Mouse (Mus musculus) ES-E14 (cell line): ENCODE measurements around the gene Myocd.

Experiments used
- CHD2 ChIP-seq: IDR thresholded peaks from 2 replicates; pipeline ENCODE4 v1.6.1; 2014; ENCODE audit warnings: mild to moderate bottlenecking, low read depth, low read length, inconsistent platforms
- MAFK ChIP-seq: IDR thresholded peaks from 2 replicates; pipeline ENCODE4 v1.6.1; 2014; ENCODE audit warnings: mild to moderate bottlenecking, low read depth, low read length, inconsistent platforms; ENCODE audit not compliant: insufficient read depth
- ZC3H11A ChIP-seq: IDR thresholded peaks from 2 replicates; pipeline ENCODE4 v1.6.1; 2012; ENCODE audit warnings: low read depth, mild to moderate bottlenecking, inconsistent platforms, low read length, borderline replicate concordance
- ZNF384 ChIP-seq: IDR thresholded peaks from 2 replicates; pipeline ENCODE4 v1.6.1; 2012; ENCODE audit warnings: low read depth, low read length, inconsistent platforms

- TF ChIP-seq MAFK: no peak
- no peak for TF ChIP-seq ZNF384
- no peak for TF ChIP-seq ZC3H11A
- TF ChIP-seq CHD2: no peak
These were observed 107.7 kb downstream of the Myocd start for GRCm38 (mm10) chr11:65161881-65162766.
